Mouse (Mus musculus) heart, postnatal 0 days (tissue): Measurements from ENCODE around the gene Pcsk7. TPM values are rescaled to one million over a fixed set of nuclear protein-coding genes. Genes with fewer than 3 reads are reported as not detected.

Source experiments
- ATAC-seq: fragments of 200-750 bp; cut with Nextera tagmentation; 2 replicates; pipeline ENCODE4 v1.8.0; 2017; ENCODE audit warnings: low read depth, moderate number of reproducible peaks, moderate library complexity; ENCODE audit not compliant: insufficient read depth
- DNase-seq: peaks from one replicate; pipeline ENCODE4 v3.0.0-alpha.2; 2016; ENCODE audit warnings: low spot score
- H3K27ac ChIP-seq: fragments of 300-500 bp; sonication (generic); 2 replicates; pipeline ENCODE4 v1.5.1; 2014; ENCODE audit warnings: low read depth, mild to moderate bottlenecking
- H3K27me3 ChIP-seq: fragments of 300-500 bp; sonication (generic); 2 replicates; pipeline ENCODE4 v1.6.1; 2014; ENCODE audit warnings: low read length, mixed read lengths; ENCODE audit not compliant: control insufficient read depth, insufficient read depth
- H3K36me3 ChIP-seq: fragments of 300-500 bp; sonication (generic); replicated peaks from 2 replicates; pipeline ENCODE4 v1.6.1; 2014; ENCODE audit warnings: low read length, mixed read lengths; ENCODE audit not compliant: control insufficient read depth, insufficient read depth
- H3K4me1 ChIP-seq: fragments of 300-500 bp; sonication (generic); 2 replicates; pipeline ENCODE4 v1.6.1; 2014; ENCODE audit warnings: antibody characterized with exemption; ENCODE audit not compliant: control insufficient read depth, insufficient read depth
- H3K4me2 ChIP-seq: fragments of 300-500 bp; sonication (generic); 2 replicates; pipeline ENCODE4 v1.6.1; 2014; ENCODE audit warnings: low read depth, mild to moderate bottlenecking, low read length, moderate library complexity
- H3K4me3 ChIP-seq: fragments of 300-500 bp; sonication (generic); 2 replicates; pipeline ENCODE4 v1.5.1; 2014; ENCODE audit warnings: low read depth, low read length
- H3K9ac ChIP-seq: fragments of 300-500 bp; sonication (generic); replicated peaks from 2 replicates; pipeline ENCODE4 v1.6.1; 2014; ENCODE audit warnings: low read depth, low read length, mixed read lengths
- H3K9me3 ChIP-seq: fragments of 300-500 bp; sonication (generic); replicated peaks from 2 replicates; pipeline ENCODE4 v1.6.1; 2016; ENCODE audit warnings: low read length; ENCODE audit not compliant: control insufficient read depth
- CTCF ChIP-seq: IDR thresholded peaks from 2 replicates; pipeline ENCODE4 v1.5.1; 2016; ENCODE audit warnings: antibody characterized with exemption, control low read depth, low read depth
- EP300 ChIP-seq: IDR thresholded peaks from 2 replicates; pipeline ENCODE4 v1.6.1; 2016; ENCODE audit warnings: antibody characterized with exemption, low read depth
- WGBS: fragments of 180-500 bp; shearing (Covaris S2); extraction: QIAGEN DNeasy Blood & Tissue Kit; methylation state at CpG from one replicate; pipeline ENCODE4 v1.1.7; 2014; 5-methylcytosine and 5-hydroxymethylcytosine counted together
- polyA plus RNA-seq: library from polyadenylated mRNA; unstranded; fragments of >200 nt; fragmentation: Nextera tagmentation; extraction: Ambion mirVana; gene quantifications from 2 replicates; pipeline ENCODE4 v1.2.1, GENCODE M21; 2015
- total RNA-seq: library from RNA; depleted of rRNA; stranded (reverse); fragments of >200 nt; gene quantifications from 2 replicates; pipeline ENCODE4 v1.2.3, GENCODE M21; 2014; ENCODE audit warnings: low replicate concordance

Gene Pcsk7
- total and polyA plus RNA-seq, 2 experiments from 2014 or later: 15.0 to 57.1 TPM

DNA sequence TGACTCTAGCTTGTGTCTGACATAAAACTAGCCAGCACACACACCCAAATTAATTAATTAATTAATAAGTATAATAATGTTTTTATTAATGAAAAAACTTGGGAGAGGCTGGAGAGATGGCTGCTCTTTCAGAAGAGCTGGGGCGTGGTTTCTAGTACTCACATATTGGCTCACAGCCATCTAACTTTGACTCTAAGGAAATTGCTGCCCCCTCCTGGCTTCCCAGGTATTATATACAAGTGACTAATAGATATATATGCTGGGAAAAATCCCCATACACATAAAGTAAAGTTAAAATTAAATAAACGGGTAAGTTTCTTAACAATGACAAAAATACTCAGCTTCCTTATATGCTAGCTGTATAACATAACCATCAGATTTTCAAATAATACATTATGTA lies 28.4 kb upstream of the Pcsk7 start:
- ATAC-seq (no peak), DNase-seq (peak; percentile 72)
- Histone ChIP-seq H3K9me3 (no peaks in the 10 kb centered on the region), H3K9ac (no peak overlapping the region), H3K27ac (no peak overlapping the region), H3K36me3 (peaks cover 43% of the 10 kb centered on the region), H3K4me1 (no peaks in the 10 kb centered on the region), H3K27me3 (no peaks in the 10 kb centered on the region), H3K4me3 (no peak overlapping the region), H3K4me2 (no peak overlapping the region)
- peak; percentile 48 for TF ChIP-seq CTCF
- no peak for TF ChIP-seq EP300
- WGBS: 56% methylated on average over 2 of the region's 2 CpGs

DNA sequence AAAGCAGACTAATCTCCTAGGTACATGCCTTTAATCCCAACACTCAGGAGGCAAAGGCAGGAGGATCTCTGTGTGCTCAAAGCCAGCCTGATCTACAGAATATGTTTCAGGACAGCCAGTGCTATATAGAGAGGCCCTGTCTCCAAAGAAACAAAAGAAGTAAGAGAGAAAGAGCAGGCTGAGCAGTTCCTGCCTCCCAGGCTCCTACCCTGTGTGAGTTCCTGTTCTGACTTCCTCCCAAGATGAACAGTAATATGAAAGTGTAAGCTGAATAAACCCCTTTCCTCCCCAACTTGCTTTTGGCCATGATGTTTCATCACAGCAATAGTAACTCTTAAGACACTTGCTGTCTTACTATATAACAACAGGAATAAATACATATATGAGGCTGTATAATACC lies 12.6 kb upstream of the Pcsk7 start:
- TF ChIP-seq CTCF: no peak
- no peak for TF ChIP-seq EP300
- peaks cover 83% of the 10 kb centered on the region for H3K36me3 ChIP-seq

GRCm38 (mm10) chr9:45905196-45905595 lies 1.1 kb upstream of the Pcsk7 start:
- H3K27me3 ChIP-seq: no peaks in the 10 kb centered on the region
- H3K4me3 ChIP-seq: peak overlapping the region; percentile 78
- DNase-seq (no peak), ATAC-seq (no peak)
- no peak for TF ChIP-seq EP300
- no peak for TF ChIP-seq CTCF
- peaks cover 20% of the 10 kb centered on the region; the same call in 1 of the 2 replicates for H3K4me1 ChIP-seq
- peak overlapping the region; percentile 80; the same call in 1 of the 2 replicates for H3K9ac ChIP-seq
- peaks cover 26% of the 10 kb centered on the region for H3K36me3 ChIP-seq
- WGBS: 51% methylated on average over 4 of the region's 4 CpGs
- peak overlapping the region; percentile 68 for H3K4me2 ChIP-seq
- no peak overlapping the region for H3K27ac ChIP-seq
- no peaks in the 10 kb centered on the region for H3K9me3 ChIP-seq

More for the DNA sequence above, 12.6 kb upstream of the Pcsk7 start:
- DNase-seq (no peak), ATAC-seq (no peak)
- Histone ChIP-seq H3K9me3 (no peaks in the 10 kb centered on the region), H3K27me3 (no peaks in the 10 kb centered on the region), H3K4me2 (no peak overlapping the region), H3K4me1 (no peaks in the 10 kb centered on the region), H3K27ac (no peak overlapping the region), H3K4me3 (no peak overlapping the region), H3K9ac (no peak overlapping the region)

DNA sequence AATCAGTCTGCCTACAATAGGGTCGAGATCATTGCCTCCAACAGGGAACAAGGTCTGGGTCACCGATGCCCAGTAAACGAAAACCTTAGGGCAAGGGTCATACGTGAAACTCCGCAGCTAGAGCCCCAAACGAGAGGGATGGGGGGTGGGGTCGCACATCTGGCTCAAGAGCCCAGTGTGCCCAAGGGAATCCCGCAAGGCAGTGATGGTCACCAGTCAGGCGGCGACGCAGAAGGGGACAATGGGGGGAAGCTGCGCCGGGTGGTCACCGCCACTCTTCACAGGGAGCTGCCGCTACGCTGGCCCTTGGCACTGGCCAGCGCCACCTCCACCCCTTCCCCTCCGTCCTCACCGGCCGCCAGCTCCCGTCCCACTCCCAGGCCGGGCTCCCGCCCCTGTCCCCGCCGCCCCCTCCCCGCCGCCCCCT lies 473 bp upstream of the Pcsk7 start:
- TF ChIP-seq EP300 (no peak), CTCF (no peak)
- H3K36me3 ChIP-seq: peaks cover 32% of the 10 kb centered on the region
- H3K27me3 ChIP-seq: no peaks in the 10 kb centered on the region
- peak overlapping the region; percentile 80 for H3K9ac ChIP-seq
- ATAC-seq: peak; percentile 9; the same call in 1 of the 2 replicates
- peak overlapping the region; percentile 68 for H3K4me2 ChIP-seq
- 0% methylated on average over 18 of the region's 27 CpGs for WGBS
- peak; percentile 39 for DNase-seq
- H3K4me1 ChIP-seq: peaks cover 20% of the 10 kb centered on the region; the same call in 1 of the 2 replicates
- H3K27ac ChIP-seq: peak overlapping the region; percentile 97
- no peaks in the 10 kb centered on the region for H3K9me3 ChIP-seq
- peak overlapping the region; percentile 78 for H3K4me3 ChIP-seq

DNA sequence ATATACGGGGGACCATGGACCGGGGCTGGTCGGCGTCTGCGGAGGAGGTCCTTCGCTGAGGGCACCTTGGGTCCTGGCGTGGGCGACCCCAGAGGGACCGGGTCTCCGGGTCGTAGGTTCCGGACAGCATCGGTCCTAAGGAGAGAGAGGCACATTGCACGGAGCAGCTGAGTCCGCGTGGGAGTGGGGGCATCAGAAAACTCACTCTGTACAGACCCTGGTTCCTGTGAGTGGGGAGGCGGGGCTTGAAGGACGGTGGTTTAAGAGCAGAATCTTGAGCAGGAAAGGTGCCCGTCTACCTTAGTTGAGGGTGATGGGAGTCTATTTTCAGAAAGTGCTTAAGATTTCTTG lies 756 bp downstream of the Pcsk7 start:
- Histone ChIP-seq H3K4me2 (peak overlapping the region; percentile 68), H3K9ac (peak overlapping the region; percentile 80), H3K27ac (peak overlapping the region; percentile 97), H3K4me1 (peaks cover 20% of the 10 kb centered on the region; the same call in 1 of the 2 replicates), H3K36me3 (peaks cover 41% of the 10 kb centered on the region), H3K9me3 (no peaks in the 10 kb centered on the region), H3K27me3 (no peaks in the 10 kb centered on the region), H3K4me3 (peak overlapping the region; percentile 78)
- WGBS: under 1% methylated on average over 19 of the region's 19 CpGs
- ATAC-seq: no peak; the same call in 1 of the 2 replicates
- TF ChIP-seq EP300 (no peak), CTCF (no peak)
- DNase-seq: no peak

DNA sequence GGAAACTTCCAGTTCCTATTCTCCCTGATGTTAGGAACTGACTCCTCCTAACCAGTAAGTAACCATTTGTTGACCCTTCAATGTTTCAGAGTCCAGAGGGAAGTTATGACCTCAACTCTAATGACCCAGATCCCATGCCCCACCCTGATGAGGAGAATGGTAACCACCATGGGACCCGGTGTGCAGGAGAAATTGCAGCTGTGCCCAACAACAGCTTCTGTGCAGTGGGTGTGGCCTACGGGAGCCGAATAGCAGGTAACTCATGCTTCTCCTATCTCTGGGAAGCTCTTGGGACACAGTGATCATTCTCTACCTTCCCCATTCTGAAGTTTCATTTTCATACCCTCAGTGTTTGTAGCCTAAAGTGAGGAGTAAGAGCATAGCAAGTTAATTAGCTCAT lies 4.7 kb downstream of the Pcsk7 start:
- Histone ChIP-seq H3K36me3 (peaks cover 72% of the 10 kb centered on the region), H3K4me3 (no peak overlapping the region), H3K4me1 (peaks cover 9% of the 10 kb centered on the region; the same call in 1 of the 2 replicates), H3K9me3 (no peaks in the 10 kb centered on the region), H3K9ac (no peak overlapping the region), H3K27me3 (no peaks in the 10 kb centered on the region), H3K27ac (no peak overlapping the region), H3K4me2 (no peak overlapping the region)
- 88% methylated on average over 3 of the region's 3 CpGs for WGBS
- ATAC-seq: no peak
- no peak for DNase-seq
- TF ChIP-seq CTCF: no peak
- no peak for TF ChIP-seq EP300
